Mouse (Mus musculus) thymus, adult 2 months (tissue): ENCODE data around the gene Gm49361. TPM values are rescaled to one million over a fixed set of nuclear protein-coding genes. Genes with fewer than 3 reads are reported as not detected.

Experiments
- DNase-seq: peaks from one replicate; pipeline ENCODE4 v3.0.0; 2021
- H3K27ac ChIP-seq: fragments of 200-500 bp; 2 replicates; pipeline ENCODE4 v1.5.1; 2012; ENCODE audit warnings: low read length, control low read depth; ENCODE audit not compliant: control insufficient read depth, insufficient read depth
- H3K27me3 ChIP-seq: fragments of 200-500 bp; 2 replicates; pipeline ENCODE4 v1.6.1; 2012; ENCODE audit warnings: mild to moderate bottlenecking, low read length, moderate library complexity, mixed read lengths; ENCODE audit not compliant: control insufficient read depth, insufficient read depth
- H3K36me3 ChIP-seq: fragments of 200-500 bp; 2 replicates; pipeline ENCODE4 v1.6.1; 2012; ENCODE audit warnings: mild to moderate bottlenecking, low read length, moderate library complexity; ENCODE audit not compliant: control insufficient read depth, insufficient read depth
- H3K4me1 ChIP-seq: fragments of 200-500 bp; replicated peaks from 2 replicates; pipeline ENCODE4 v1.6.1; 2012; ENCODE audit warnings: low read length; ENCODE audit not compliant: control insufficient read depth, insufficient read depth
- H3K4me3 ChIP-seq: fragments of 200-500 bp; 2 replicates; pipeline ENCODE4 v1.5.1; 2012; ENCODE audit warnings: mild to moderate bottlenecking, low read length, control low read depth, moderate library complexity; ENCODE audit not compliant: control insufficient read depth, insufficient read depth
- CTCF ChIP-seq: fragments of 200-500 bp; IDR thresholded peaks from 2 replicates; pipeline ENCODE4 v1.5.1; 2012; ENCODE audit warnings: mild to moderate bottlenecking, control low read depth, low read length, moderate library complexity, borderline replicate concordance; ENCODE audit not compliant: control insufficient read depth, poor library complexity, insufficient read depth; ENCODE audit errors: extremely low read depth
- POLR2A ChIP-seq: fragments of 200-500 bp; IDR thresholded peaks from 2 replicates; pipeline ENCODE4 v1.6.1; 2012; ENCODE audit warnings: mild to moderate bottlenecking, low read length, control low read depth, moderate library complexity; ENCODE audit not compliant: control insufficient read depth, poor library complexity, insufficient read depth; ENCODE audit errors: extremely low read depth
- WGBS: fragments of 180-500 bp; shearing (Covaris S2); methylation state at CpG from one replicate; pipeline ENCODE4 v1.1.7; 2018; 5-methylcytosine and 5-hydroxymethylcytosine counted together
- polyA plus RNA-seq: library from polyadenylated mRNA; depleted of rRNA; stranded (reverse); fragments of >200 nt; gene quantifications from 2 replicates; pipeline ENCODE4 v1.2.3, GENCODE M21; 2012

The Gm49361 gene
- polyA plus RNA-seq, 1 experiment, result not detected

- no peak for DNase-seq
- Histone ChIP-seq H3K27me3 (no peaks in the 10 kb centered on the region), H3K4me1 (no peaks in the 10 kb centered on the region), H3K4me3 (no peak overlapping the region), H3K36me3 (no peaks in the 10 kb centered on the region), H3K27ac (no peak overlapping the region)
- 95% methylated on average over 6 of the region's 6 CpGs for WGBS
- TF ChIP-seq CTCF, result no peak
Observed at GRCm38 (mm10) chr14:57686647-57687046, 59.3 kb downstream of the Gm49361 start.

DNA sequence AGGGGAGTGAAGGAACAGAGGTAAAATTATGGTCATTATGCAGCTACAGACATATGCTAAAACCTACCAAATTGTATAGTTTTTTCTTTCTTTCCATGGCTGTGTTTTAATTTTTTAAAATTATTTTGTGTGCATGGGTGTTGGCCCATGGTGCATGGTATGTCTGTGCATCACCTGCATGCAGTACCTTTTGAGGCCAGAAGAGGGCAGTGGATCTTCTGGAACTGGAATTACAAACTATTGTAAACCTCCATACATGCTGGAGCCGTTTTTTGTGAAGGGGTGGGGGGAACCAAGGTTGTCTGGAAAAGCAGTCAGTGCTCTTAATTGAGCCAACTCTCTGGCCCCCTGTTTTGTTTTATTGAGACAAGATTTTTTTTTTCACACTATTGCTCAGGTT, 61.3 kb downstream of the Gm49361 start:
- Histone ChIP-seq H3K4me3 (no peak overlapping the region), H3K4me1 (no peaks in the 10 kb centered on the region), H3K36me3 (no peaks in the 10 kb centered on the region), H3K27me3 (no peaks in the 10 kb centered on the region), H3K27ac (no peak overlapping the region)
- 0% methylated on average over 1 of the region's 1 CpGs for WGBS
- DNase-seq, result peak; percentile 72
- no peak for TF ChIP-seq CTCF
- no peak for TF ChIP-seq POLR2A

GRCm38 (mm10) chr14:57682751-57683150, 63.2 kb downstream of the Gm49361 start:
- Histone ChIP-seq H3K27ac (no peak overlapping the region), H3K4me1 (no peaks in the 10 kb centered on the region), H3K4me3 (no peak overlapping the region), H3K36me3 (no peaks in the 10 kb centered on the region), H3K27me3 (no peaks in the 10 kb centered on the region)
- 97% methylated on average over 4 of the region's 4 CpGs for WGBS
- TF ChIP-seq POLR2A, result no peak
- TF ChIP-seq CTCF, result no peak
- DNase-seq, result no peak

- 27% methylated on average over 5 of the region's 5 CpGs for WGBS
Observed at GRCm38 (mm10) chr14:57679958-57680535, 65.9 kb downstream of the Gm49361 start.

DNA sequence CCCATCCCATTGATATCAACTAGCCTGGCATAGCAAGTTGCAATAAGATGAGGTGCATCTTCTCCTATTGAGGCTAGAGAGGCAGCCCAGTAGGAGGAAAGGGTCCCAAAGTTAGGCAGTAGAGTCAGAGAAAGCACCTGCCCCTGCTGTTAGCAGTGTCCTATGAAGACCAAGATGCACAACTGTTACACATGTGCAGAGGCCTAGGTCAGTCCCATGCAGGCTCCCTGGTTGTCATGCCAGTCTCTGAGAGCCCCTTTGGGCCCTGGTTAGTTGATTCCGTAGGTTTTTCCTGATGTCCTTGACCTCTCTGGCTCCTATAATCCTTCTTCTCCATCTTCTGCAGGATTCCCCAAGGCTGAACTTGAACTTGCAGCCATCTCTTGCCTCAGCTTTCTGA, 66.4 kb downstream of the Gm49361 start:
- Histone ChIP-seq H3K27ac (no peak overlapping the region), H3K27me3 (no peaks in the 10 kb centered on the region), H3K4me3 (no peak overlapping the region), H3K4me1 (no peaks in the 10 kb centered on the region), H3K36me3 (no peaks in the 10 kb centered on the region)
- no peak for TF ChIP-seq POLR2A
- TF ChIP-seq CTCF, result no peak
- WGBS, result 56% methylated on average over 1 of the region's 1 CpGs
- no peak for DNase-seq

More at GRCm38 (mm10) chr14:57679958-57680535, 65.9 kb downstream of the Gm49361 start:
- peak; percentile 81 for DNase-seq
- H3K4me3 ChIP-seq, result no peak overlapping the region
- H3K27me3 ChIP-seq, result no peaks in the 10 kb centered on the region
- H3K36me3 ChIP-seq, result no peaks in the 10 kb centered on the region
- H3K27ac ChIP-seq, result no peak overlapping the region
- H3K4me1 ChIP-seq, result no peaks in the 10 kb centered on the region
- TF ChIP-seq POLR2A, result no peak
- TF ChIP-seq CTCF, result no peak

- Histone ChIP-seq H3K36me3 (no peaks in the 10 kb centered on the region), H3K27ac (no peak overlapping the region), H3K4me3 (no peak overlapping the region), H3K4me1 (no peaks in the 10 kb centered on the region), H3K27me3 (no peaks in the 10 kb centered on the region)
- DNase-seq, result no peak
- 80% methylated on average over 2 of the region's 2 CpGs for WGBS
- no peak for TF ChIP-seq POLR2A
- no peak for TF ChIP-seq CTCF
Observed at GRCm38 (mm10) chr14:57675481-57675880, 70.4 kb downstream of the Gm49361 start.

- H3K4me1 ChIP-seq, result peaks cover 4% of the 10 kb centered on the region
- no peak overlapping the region for H3K27ac ChIP-seq
- no peaks in the 10 kb centered on the region for H3K36me3 ChIP-seq
- no peak for TF ChIP-seq POLR2A
- no peak for TF ChIP-seq CTCF
- DNase-seq, result no peak
- no peaks in the 10 kb centered on the region for H3K27me3 ChIP-seq
- peak overlapping the region; percentile 98 for H3K4me3 ChIP-seq
- WGBS, result 3% methylated on average over 10 of the region's 10 CpGs
Observed at GRCm38 (mm10) chr14:57665628-57665950, 80.3 kb downstream of the Gm49361 start.
